Mouse (Mus musculus): ENCODE data around the gene Cfap97d2.

DNA sequence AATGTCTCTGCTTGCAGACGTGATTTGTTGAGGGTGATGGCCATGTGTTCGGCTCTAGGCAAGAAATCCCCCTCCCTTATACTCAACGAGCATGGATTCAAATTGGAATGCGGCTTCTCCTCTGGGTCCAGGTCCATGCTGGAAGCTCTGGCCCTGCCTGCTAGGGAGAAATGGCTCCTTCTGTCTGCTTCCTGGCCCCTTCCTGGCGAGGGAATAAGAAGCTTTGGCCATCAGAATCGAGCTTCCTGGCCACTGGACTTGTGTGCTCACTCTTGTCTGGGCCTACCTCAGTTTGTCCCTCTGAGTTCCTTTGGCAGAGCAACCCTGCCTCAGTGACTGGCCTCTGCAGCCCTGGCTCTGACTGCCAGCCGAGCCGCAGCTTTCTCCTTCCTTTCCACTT lies 8.5 kb upstream of the Cfap97d2 start:
- TF ChIP-seq POLR2A (IDR thresholded peaks at IDR 0.05; ENCODE audit: low read depth, low read length), result no peak
- TF ChIP-seq CTCF (IDR thresholded peaks at IDR 0.05; ENCODE audit: extremely low read depth, insufficient read depth, insufficient read length, insufficient replicate concordance), result no peak
